In genomic region chr13:44673967-44674357, GRCm38 (mm10) we compare ENCODE assay signal across 9 mouse cellular contexts. TPM values are rescaled to one million over a fixed set of nuclear protein-coding genes. Genes with fewer than 3 reads are reported as not detected.
DNase-seq lines count a peak whose midpoint lies in the region; ATAC-seq lines count a peak whose summit lies in the region.
"Had no signal": no experiment of that assay in that cellular context is flagged by ENCODE, and none has a peak within 500 bp of the region (broad histone marks: within the 10 kb centered on the region; RNA-seq: fewer than 3 reads in every experiment).

No protein-coding gene starts in this region.

- H3K4me3 ChIP-seq in heart, embryonic 13.5 days: peak overlapping the region; percentile 23
- no peak overlapping the region for H3K4me3 ChIP-seq in liver, embryonic 16.5 days (ENCODE audit: low read depth, low read length)

- H3K4me2 ChIP-seq in heart, embryonic 13.5 days: peak overlapping the region; percentile 59
- H3K4me2 ChIP-seq in liver, embryonic 16.5 days (ENCODE audit: low read depth, low read length): peak overlapping the region; percentile 33

- H3K36me3 ChIP-seq in heart, embryonic 13.5 days: no peaks in the 10 kb centered on the region
- no peaks in the 10 kb centered on the region for H3K36me3 ChIP-seq in liver, embryonic 16.5 days (ENCODE audit: control insufficient read depth, insufficient read depth)

- DNase-seq in heart, adult 8-10 months (ENCODE audit: low spot score): no peak
- peak; percentile 45 to 51 for DNase-seq in B cell, adult 2 months
- DNase-seq in embryo, embryonic 10 days (ENCODE audit: low spot score): no peak
- no peak for DNase-seq in kidney, adult 9 months
- no peak for DNase-seq in cerebellum, adult 9-10 months
- DNase-seq: gastrocnemius, postnatal 10 days had no signal

- no peak for ATAC-seq in heart, embryonic 13.5 days (ENCODE audit: extremely low read depth, insufficient number of reproducible peaks, low FRiP score, low TSS enrichment)
- peak; percentile 43; the same call in 1 of the 2 replicates for ATAC-seq in erythroid progenitor cell, adult 5-6 weeks (replicated peaks; ENCODE audit: low FRiP score, poor library complexity, severe bottlenecking)
- ATAC-seq in liver, embryonic 16.5 days (ENCODE audit: low read depth): no peak

- H3K4me1 ChIP-seq in heart, embryonic 13.5 days: peaks cover 22% of the 10 kb centered on the region
- H3K4me1 ChIP-seq in liver, embryonic 16.5 days (ENCODE audit: control insufficient read depth, low read depth, low read length): no peaks in the 10 kb centered on the region

- H3K9ac ChIP-seq in heart, embryonic 13.5 days: no peak overlapping the region
- H3K9ac ChIP-seq in liver, embryonic 16.5 days (ENCODE audit: low read depth, low read length): no peak overlapping the region

- H3K9me3 ChIP-seq in heart, embryonic 13.5 days: no peaks in the 10 kb centered on the region; the same call in 1 of the 2 replicates
- no peaks in the 10 kb centered on the region for H3K9me3 ChIP-seq in liver, embryonic 16.5 days (replicated peaks; ENCODE audit: control insufficient read depth, low read length)

- peaks cover 9% of the 10 kb centered on the region for H3K27me3 ChIP-seq in heart, embryonic 13.5 days (replicated peaks)
- peaks cover 17% of the 10 kb centered on the region for H3K27me3 ChIP-seq in liver, embryonic 16.5 days (ENCODE audit: control insufficient read depth, insufficient read depth, low read depth, low read length)

- no peak overlapping the region for H3K27ac ChIP-seq in heart, embryonic 13.5 days (replicated peaks)
- H3K27ac ChIP-seq in liver, embryonic 16.5 days (ENCODE audit: low read length): no peak overlapping the region

- WGBS in heart, embryonic 13.5 days: 21% methylated on average over 12 of the region's 12 CpGs
- WGBS in liver, embryonic 16.5 days (ENCODE audit: insufficient replicate concordance): 12% methylated on average over 12 of the region's 12 CpGs

RNA-seq across cellular contexts. Expression of gene Jarid2, which starts 55.3 kb away (rescaled TPM):
- 21.1 and 24.2 TPM in 2 replicates for polyA plus RNA-seq in heart, embryonic 13.5 days (2015; fragmentation: Nextera tagmentation; extraction: Ambion mirVana)
- 10 to 100 TPM; 13.9 to 25.9 (median 19.4) TPM for total RNA-seq in heart, adult 8-10 months (2022)
- total RNA-seq in erythroid progenitor cell, adult 5-6 weeks (2015; ENCODE audit: low replicate concordance): 19.5 and 51.1 TPM in 2 replicates
- total RNA-seq in erythroid progenitor cell, adult 5-6 weeks (2017; ENCODE audit: low replicate concordance): 19.4 and 36.7 TPM in 2 replicates
- polyA plus RNA-seq in liver, embryonic 16.5 days (2015; fragmentation: Nextera tagmentation; extraction: Ambion mirVana): 10.8 and 12.2 TPM in 2 replicates

Comparison
In these comparisons a context has a peak if more than half of its experiments do, and no peak if none do; other contexts are left out.
1. DNase-seq: peak in B cell, adult 2 months (2 of 2); none in heart, adult 8-10 months (single experiment), embryo, embryonic 10 days (single experiment), kidney, adult 9 months (single experiment) and cerebellum, adult 9-10 months (single experiment).